Mouse (Mus musculus): Measurements from ENCODE around the gene Chil4.
A peak's percentile ranks its signal among the peaks of the same experiment; 100 is the strongest.
"Not testable (repeated sequence)": the region's sequence is repeated elsewhere in the genome, so short reads cannot be mapped to it uniquely, and the experiment has no call there.

The Chil4 gene

DNA sequence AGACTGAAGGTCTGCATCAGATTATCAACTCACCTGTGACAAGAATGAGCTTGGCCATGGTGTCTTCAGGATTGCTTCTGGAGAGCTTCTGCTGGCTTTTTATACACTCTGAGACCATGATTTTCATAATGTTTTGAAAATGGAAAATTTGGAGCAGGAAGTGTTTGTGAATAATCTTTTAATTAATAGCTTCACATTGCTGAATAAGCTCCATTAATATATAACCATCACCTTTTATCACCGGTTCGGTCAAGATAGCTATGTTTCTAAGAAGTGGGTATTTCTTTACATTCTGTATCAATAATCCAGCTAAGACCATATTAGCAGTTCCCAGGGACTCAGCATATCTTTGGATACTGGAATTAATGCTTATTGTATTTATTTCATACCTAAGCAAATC, at the start of gene Chil4:
TSS of gene Chil4 (minus strand) at position 101 of the 400 bp plus-strand sequence.
- no peak for DNase-seq

DNA sequence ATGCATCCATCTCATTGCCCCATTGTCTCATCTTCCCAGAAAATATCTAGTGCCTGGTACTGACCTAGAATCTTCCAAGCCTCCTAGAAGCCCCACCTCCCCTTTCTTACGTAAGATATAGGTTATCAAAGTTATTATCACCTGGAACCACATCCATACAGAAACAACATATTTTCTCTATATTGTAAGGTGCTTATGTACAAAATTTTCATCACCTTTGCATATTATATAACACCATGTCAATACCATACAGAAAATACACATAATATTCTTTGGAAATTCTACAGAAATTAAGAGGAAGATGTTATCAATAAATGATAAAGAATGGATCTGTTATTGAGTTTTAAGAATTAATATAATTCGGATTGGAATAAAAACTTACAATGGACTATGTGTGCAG, 46.5 kb upstream of the Chil4 start:
- DNase-seq: no peak

DNA sequence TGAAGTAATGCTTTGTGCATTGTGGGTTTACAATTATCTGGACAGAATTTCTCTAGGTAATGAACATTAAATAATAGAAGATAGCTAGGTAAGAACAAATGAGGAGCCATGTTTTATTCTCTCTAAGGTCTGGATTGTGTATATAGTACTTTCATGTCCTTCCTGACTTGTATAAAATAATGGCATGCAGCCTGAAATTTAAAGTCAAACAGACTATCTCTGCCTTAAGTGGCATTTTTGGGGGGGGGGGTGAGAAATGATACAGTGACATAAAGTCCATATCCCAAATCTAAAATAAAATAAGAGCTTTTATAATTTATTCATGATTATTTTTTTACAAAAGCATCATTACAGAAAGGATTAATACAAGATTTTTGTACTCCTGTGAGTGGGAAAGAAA, 45.5 kb upstream of the Chil4 start:
- no peak for DNase-seq

DNA sequence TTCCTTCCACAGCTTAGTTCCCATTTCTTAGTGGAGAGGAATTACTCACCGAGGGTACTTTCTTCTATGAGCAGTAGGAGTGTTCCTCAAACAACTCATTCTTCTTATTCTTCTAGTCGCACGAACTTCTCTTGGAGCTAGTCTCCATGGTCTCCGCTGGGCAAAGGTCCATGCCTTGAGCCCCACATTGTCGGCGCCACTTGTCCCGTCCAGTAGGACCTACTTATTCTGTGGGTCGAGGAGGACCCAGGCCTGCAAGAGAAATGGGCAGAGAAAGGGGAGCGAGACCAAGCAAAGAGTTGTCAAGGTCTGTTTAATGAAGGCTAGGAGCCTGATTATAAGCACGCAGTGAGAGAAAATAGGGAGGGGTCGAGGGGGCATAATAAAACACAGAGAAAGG, 37.8 kb upstream of the Chil4 start:
- not testable (repeated sequence) for DNase-seq

DNA sequence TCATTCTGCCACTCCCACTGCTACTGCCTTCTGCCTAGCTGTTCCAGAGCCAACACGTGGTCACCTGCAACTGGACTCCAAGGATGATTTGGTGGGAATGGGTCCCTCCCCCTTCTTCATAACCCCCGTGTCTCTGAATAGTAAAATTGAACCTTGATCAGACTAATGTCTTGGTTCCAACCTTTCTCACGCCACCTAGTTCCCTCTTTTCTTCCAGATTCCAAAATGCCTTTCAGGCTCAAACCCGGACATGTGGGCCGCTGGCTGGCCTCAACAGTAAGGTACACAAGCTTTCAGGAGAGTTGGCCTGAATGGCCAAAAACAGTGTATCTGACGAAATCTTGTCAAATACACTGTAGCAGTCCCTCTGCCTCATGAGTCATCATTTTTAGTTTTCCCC, 33.4 kb upstream of the Chil4 start:
- DNase-seq: no peak

DNA sequence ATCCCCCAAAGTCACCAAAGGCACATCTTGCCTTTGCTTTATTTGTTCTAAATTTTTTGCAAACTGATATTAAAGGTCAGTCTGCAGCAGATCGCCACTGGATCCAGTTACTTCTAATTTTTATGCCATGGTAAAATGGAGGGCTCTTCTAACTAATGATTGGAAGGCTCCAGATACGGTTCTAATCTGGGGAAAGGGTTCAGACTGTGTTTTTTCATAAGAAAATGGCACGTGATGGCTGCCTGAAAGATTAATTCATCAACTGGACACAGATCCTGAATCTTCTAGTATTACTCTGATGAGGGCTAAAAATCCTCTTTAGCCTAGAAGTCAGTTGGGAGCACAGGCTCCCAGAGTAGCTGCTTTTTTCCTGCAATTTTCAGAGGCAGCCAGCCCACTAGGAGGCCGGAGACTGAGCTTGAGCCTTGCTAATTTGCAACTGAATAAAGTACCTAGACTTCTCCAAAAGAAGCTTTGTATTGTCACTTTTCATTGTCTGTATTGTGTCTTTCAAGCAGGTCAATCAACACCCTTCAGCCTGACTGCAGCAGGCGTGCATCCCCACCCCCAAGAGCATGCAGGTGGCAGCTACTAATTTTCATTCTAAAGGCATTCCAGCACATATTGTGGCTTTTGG, 31.6 kb upstream of the Chil4 start:
- not testable (repeated sequence) for DNase-seq

DNA sequence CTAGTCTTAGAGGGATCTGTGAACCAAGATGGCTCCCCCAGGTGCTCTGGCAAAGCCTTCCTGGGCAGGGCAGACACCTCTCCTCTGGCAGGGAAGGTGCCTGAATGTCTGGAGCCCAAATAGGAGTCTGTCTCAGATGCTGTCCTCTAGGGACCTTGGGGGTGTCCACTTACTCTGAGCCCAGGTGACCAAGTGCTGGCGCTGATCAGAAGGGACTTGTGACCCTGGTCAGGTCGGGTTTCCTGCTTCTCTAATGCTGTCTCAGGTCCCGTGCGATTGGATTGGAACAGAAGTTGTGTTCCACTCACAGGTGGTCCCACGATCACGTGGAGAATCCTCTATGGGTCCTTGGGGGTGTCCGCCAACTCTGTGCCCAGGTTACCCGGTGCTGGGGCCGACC, 28.1 kb upstream of the Chil4 start:
- not testable (repeated sequence) for DNase-seq

DNA sequence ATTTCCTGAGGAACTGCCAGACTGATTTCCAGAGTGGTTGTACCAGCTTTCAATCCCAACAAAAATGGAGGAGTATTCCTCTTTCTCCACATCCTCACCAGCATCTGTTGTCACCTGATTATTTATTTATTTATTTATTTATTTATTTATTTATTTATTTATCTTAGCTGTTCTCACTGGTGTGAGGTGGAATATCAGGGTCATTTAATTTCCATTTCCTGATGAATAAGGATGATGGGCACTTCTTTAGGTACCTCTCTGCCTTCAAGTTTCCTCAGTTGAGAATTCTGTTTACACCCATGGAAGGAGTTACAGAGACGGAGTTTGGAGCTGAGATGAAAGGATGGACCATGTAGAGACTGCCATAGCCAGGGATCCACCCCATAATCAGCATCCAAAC, 20.9 kb upstream of the Chil4 start:
- DNase-seq: not testable (repeated sequence)

DNA sequence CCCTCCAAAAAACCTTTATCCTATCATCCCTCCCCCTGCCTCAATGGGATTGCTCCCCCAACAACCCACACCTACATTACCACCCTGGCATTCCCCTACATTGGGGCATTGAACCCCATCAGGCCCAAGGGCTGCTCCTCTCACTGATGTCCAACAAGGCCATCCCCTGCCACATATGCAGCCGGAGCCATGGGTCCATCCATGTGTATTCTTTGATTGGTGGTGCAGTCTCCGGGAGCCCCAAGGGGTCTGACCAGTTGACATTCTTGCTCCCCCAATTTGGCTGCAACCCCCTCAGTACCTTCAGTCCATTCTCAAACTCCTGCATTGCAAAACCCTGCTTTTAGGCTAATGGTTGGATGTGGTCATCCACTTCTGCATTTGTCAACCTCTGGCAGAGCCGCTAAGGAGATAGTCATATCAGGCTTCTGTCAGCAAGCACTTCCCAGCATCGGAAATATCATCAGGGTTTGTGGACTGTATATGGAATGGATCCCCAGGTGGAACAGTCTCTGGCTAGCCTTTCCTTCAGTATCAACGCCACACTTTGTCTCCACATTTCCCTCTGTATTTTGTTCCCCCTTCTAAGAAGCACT, 20.0 kb upstream of the Chil4 start:
- peak in 1 of 2 experiments; percentile 41 for DNase-seq

DNA sequence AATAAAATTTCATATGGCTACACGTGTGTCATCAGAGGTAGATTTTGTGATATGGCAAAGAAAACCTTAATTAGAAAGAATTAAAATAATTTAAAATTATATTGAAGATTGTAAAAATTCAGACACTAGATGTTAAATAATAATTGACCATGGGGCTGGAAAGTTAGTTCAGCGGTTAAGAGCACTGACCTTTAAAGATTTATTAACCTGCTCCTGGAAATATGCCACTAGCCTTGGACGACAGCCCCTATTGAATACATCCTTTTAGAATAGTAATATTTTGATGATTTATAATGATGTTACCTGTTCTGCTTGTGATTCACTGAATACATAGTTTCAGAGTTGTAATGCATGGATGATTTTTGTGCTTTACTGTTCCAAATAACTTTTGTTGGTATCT, 4.1 kb upstream of the Chil4 start:
- DNase-seq: peak; percentile 35 to 45

DNA sequence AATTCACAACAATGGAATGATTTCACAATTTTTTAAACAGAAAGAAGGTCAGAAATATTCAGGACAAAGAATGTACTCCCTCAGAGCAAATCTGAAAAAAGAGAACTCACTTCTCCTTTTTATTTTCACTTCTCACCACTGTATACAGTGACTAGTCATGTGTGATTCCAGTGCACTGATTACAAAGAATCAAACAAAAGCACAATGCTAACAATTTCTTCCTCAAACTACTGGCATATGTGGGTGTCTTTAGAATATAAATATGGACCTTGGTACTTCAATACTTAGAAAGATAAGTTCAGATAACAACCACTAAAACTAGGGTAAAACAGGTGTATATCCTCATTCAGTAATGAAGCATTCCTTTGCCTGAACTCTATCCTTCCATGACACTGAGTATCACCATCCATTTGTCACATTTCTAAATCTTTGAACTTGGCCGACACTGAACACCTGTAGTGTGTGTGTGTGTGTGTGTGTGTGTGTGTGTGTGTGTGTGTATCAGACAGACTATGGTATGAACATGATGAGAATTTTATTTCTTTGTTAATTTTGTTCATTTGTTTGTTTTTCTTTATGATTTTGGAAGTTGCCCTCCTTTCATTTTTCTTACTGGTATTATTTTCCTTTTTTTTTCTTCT, 2.4 kb upstream of the Chil4 start:
- no peak for DNase-seq

DNA sequence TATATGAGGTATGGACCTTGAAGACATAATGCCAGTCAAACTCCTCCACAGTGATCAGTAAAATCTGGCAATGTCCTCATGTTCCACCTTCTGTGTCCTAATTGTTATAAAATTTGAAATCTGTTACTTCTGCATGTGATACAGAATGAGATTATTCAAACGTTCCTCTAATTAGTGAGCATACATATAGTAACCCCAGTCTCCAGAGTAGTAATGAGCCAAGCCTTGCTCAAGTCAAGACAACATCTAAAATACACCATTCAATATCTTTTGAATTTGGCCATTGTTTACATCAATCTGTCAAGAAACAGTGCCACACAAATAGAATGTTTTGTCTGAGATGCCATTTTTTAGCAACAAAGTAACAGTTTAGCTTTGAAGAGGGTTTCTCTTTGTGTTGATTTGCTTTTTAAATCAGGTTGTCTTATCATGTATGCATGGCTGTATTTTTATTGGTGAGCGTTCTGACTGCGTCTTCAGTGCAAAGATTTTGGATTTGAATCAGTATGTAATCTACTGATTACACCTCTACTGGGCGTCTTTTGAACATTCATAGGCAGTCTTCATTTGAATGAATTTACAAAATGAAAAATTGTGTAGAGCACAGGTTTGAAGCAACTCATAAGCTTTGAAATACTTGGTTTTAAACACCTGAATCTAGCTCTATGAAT, 888 bp downstream of the Chil4 start:
- DNase-seq: not testable (repeated sequence)

DNA sequence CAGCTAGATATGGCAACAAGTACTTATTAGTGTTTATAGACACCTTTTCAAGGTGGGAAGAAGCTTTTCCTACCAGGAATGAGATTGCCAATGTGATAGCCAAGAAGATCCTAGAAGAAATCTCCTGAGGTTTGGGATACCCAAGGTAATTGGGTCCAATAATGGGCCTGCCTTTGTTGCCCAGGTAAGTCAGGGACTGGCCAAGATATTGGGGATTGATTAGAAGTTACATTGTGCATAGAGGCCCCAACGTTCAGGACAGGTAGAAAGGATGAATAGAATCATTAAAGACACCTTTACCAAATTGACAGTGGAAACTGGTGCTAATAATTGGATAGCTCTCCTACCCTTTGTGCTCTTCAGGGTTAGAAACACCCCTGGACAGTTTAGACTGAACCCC, 21.3 kb downstream of the Chil4 start:
- not testable (repeated sequence) for DNase-seq

DNA sequence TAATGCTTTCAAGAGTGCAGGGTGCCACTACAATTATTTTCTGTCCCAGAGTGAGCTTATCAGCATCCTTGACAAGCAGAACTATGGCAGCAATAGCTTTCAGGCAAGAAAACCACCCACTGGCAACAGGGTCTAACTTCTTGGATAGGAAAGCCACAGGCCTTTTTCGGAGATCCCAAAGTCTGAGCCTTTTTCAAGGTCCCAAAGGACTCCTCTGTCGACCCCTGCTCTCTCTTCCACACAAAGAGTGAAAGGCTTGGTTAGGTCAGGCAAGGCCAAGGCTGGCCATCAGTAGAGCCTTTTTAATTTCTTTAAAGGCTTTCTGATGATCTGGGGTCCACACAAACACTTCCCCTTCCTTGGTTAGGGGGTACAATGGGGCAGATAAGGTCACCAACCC, 22.1 kb downstream of the Chil4 start:
- DNase-seq: not testable (repeated sequence)

DNA sequence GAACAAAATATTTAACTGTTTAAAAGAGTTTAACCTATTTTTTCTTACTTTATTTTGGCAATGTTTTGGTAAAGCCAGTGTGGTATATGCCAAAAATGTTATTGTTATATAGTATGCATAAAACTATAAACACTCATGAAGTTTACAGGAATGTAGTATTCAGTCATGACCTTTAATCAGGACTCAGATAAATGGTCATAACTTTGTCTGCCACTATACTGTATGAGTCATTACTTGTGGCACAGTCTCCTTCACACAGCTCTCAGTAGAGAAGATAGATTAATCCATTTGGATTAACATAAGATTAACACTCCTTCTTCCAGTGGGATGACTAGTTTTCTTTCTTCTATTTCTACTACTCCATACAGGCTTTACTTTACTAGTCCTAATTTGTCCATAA, 23.0 kb downstream of the Chil4 start:
- DNase-seq: no peak

DNA sequence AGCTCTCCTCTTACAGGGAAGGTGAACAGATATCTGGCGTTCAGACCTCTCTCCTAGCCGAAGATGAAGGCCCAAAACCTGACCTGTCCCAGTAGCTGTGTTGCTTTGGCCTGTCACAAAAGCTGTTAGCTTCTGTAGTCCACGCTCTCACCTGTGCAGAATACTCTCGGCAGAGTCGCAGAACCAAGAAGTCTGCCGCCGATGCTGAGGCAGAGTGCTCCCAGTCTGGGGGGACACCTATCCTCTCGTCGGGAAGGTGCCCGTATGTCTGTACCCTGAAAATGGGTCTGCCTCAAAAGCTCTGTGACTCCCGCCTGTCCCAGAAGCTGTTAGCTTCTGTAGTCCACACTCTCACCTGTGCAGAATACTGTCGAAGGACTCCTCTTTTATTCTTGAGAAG, 23.8 kb downstream of the Chil4 start:
- DNase-seq: no peak

DNA sequence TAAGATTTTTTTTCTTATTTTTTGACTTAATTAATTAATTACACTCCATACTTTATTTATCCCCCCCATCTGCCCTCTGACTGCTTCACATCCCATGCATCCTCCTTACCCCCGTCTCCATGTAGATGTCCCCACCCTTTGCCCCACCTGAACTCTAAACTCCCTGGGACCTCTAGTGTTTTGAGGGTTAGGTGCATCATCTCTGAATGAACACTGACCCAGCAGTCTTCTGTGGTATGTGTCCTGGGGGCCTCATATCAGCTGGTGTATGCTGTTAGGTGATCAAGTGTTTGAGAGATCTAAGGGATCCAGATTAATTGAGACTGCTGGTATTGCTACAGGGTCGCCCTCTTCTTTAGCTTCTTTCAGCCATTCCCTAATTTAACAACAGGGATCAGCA, 31.3 kb downstream of the Chil4 start:
- no peak for DNase-seq

DNA sequence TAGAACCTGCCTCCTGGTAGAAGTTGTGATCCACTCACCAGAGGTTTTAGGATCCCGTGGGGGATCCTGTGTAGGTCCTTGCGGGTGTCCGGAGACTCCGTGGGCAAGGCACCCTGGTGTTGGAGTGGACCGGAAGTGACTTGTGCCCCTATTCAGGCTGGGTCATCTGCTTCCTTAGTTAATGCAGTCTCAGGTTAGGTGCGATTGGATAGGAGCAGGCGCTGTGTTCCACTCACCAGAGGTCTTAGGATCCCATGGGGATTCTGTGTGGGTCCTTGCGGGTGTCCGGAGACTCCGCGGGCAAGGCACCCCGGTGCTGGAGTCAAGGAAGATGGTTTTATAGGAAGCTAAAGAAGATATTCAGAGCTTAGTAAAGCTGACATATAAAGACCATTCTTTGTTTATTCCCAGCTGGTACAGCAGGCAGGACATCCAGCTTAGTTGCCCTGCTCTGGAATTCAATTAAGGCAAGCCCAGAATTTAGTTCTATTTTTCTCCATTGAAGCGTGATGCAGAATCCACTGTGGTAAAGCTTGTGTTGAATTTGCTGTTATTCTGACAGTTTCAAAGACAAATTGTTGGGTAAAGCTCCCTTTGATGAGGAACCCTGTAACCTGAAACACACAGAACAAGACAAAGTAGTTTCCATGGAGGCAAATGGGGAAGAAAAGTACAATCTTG, 41.7 kb downstream of the Chil4 start:
- no peak for DNase-seq

DNA sequence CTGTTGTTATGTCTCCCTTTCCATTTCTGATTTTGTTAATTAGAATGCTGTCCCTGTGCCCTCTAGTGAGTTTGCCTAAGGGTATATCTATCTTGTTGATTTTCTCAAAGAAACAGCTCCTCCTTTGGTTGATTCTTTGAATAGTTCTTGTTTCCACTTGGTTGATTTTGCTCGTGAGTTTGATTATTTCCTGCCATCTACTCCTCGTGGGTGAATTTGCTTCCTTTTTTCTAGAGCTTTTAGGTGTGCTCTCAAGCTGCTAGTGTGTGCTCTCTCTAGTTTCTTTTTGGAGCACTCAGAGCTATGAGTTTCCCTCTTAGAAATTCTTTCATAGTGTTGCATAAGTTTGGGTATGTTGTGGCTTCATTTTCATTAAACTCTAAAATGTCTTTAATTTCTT, 44.3 kb downstream of the Chil4 start:
- not testable (repeated sequence) for DNase-seq

DNA sequence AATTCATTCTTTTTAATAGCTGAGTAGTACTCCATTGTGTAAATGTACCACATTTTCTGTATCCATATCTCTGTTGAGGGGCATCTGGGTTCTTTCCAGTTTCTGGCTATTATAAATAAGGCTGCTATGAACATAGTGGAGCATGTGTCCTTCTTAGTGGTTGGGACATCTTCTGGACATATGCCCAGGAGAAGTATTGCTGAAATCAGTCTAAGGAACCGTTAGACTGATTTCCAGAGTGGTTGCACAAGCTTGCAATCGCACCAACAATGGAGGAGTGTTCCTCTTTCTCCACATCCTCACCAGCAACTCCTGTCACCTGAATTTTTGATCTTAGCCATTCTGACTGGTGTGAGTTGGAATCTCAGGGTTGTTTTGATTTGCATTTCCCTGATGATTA, 46.8 kb downstream of the Chil4 start:
- not testable (repeated sequence) for DNase-seq

DNA sequence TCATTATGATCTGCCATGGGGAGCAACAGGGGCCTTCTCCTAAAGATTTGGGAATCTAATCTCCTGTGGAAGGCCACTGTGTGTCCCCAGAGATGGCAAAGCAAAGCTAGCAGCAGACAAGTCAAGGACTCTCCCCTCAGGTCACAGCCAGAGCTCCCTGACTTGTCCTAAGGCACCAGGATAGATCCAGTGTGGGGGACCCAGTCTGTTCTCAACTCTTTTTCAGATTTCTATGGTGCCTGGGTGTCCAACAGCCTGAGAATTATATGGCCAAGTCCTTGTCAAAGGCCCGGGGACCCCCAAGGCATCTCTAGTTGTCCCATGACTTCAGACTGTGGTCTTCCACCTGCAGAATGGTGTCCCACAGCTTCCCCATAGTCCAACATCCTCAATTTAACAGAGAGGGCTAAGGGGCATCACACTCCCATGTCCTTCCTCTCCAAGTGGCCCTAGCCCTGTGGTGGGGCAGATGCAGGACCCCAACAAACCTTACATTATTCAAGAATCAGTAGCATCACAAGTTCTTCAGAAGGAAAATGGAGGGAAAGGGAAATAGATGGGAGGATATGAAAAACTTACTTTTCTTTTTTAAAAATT, 48.1 kb downstream of the Chil4 start:
- no peak for DNase-seq

DNA sequence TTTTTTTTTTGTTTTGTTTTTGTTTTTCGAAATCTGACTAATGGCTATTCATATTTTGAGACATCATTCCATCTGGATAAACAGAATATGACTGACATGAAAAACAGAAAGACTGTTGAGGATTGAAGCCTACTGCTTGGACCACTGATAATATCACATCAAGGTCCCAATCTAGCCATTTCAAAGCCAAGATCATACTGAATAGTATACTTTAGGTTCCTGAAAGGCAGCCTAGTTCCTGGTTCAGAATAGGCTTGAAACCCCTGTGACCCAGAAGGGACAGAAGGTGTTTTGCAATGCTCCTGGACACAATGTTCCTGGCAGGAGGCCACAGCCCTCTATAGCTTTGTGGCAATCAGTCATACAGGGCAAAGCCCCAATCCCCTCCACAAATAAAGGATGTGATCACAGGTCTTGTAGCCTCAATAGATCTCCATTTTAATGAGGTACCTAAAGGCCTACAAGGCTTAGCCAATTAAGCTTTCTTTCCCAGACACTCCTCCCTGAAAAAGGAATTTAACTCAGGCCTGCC, 48.7 kb downstream of the Chil4 start:
- no peak for DNase-seq

DNA sequence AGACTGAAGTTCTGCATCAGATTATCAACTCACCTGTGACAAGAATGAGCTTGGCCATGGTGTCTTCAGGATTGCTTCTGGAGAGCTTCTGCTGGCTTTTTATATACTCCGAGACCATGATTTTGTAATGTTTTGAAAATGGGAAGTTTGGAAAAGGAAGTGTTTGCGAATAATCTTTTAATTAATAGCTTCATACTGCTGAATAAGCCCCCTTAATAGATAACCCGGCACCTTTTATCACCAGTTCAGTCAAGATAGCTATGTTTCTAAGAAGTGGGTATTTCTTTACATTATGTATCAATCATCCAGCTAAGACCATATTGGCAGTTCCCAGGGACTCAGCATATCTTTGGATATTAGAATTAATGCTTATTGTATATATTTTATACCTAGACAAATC, 51.8 kb downstream of the Chil4 start, which contains the start of gene Chil3:
TSS of gene Chil3 (minus strand) at position 101 of the 400 bp plus-strand sequence.
- DNase-seq: no peak

All from kidney, postnatal 25 days (tissue).